In the genomic region with DNA sequence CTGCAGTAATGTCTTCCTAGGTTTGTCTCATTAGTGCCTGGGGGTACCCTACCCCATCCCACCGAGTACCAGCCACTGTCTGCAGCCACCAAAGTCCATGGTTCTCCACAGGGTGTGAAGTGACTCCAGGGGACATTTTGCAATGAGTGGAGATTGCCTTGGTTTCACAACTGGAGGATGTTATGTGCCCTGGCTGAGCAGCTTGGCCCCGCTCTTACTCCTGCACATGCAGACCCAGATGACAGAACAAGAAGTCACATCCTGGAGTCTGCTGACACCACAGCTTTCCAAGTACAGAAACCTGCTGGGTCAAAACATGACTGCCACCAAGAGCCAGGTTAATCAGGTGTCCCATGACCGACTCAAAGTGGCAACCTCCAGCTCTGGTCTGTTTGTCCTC, we compare ENCODE assay signal across 21 mouse cellular contexts. TPM values are rescaled to one million over a fixed set of nuclear protein-coding genes. Genes with fewer than 3 reads are reported as not detected.
DNase-seq lines count a peak whose midpoint lies in the region; ATAC-seq and TF ChIP-seq lines count a peak whose summit lies in the region.
"Had no signal": no experiment of that assay in that cellular context is flagged by ENCODE, and none has a peak within 500 bp of the region (broad histone marks: within the 10 kb centered on the region; RNA-seq: fewer than 3 reads in every experiment).

No protein-coding gene starts in this region.

- no peak overlapping the region for H3K4me2 ChIP-seq in intestine, postnatal 0 days (replicated peaks; ENCODE audit: low read depth)
- no peak overlapping the region for H3K4me2 ChIP-seq in intestine, embryonic 16.5 days (ENCODE audit: low read depth, low read length)
- no peak overlapping the region for H3K4me2 ChIP-seq in liver, postnatal 0 days (ENCODE audit: low read depth, low read length)
- no peak overlapping the region for H3K4me2 ChIP-seq in liver, embryonic 11.5 days
- H3K4me2 ChIP-seq: embryonic facial prominence, embryonic 13.5 days; heart, embryonic 13.5 days; hindbrain, embryonic 15.5 days had no signal

- no peaks in the 10 kb centered on the region for H3K27me3 ChIP-seq in intestine, postnatal 0 days (replicated peaks; ENCODE audit: control insufficient read depth, insufficient read depth, low read length)
- H3K27me3 ChIP-seq in intestine, embryonic 16.5 days (replicated peaks; ENCODE audit: control insufficient read depth, insufficient read depth, low read length): no peaks in the 10 kb centered on the region
- H3K27me3 ChIP-seq in liver, postnatal 0 days (ENCODE audit: insufficient read depth, low read length): no peaks in the 10 kb centered on the region
- no peaks in the 10 kb centered on the region for H3K27me3 ChIP-seq in liver, embryonic 11.5 days (replicated peaks; ENCODE audit: control insufficient read depth, insufficient read depth, low read length)
- H3K27me3 ChIP-seq: CH12.LX; embryonic facial prominence, embryonic 13.5 days; hindbrain, embryonic 15.5 days had no signal

- H3K9ac ChIP-seq in intestine, postnatal 0 days (ENCODE audit: low read depth, low read length): no peak overlapping the region
- H3K9ac ChIP-seq in intestine, embryonic 16.5 days (ENCODE audit: low read depth, low read length): no peak overlapping the region
- no peak overlapping the region for H3K9ac ChIP-seq in liver, postnatal 0 days (replicated peaks)
- H3K9ac ChIP-seq in liver, embryonic 11.5 days (ENCODE audit: low read depth, low read length): no peak overlapping the region
- H3K9ac ChIP-seq: embryonic facial prominence, embryonic 13.5 days; heart, embryonic 13.5 days; hindbrain, embryonic 15.5 days had no signal

- H3K9me3 ChIP-seq in intestine, postnatal 0 days (ENCODE audit: control insufficient read depth): no peaks in the 10 kb centered on the region
- H3K9me3 ChIP-seq in intestine, embryonic 16.5 days (ENCODE audit: control insufficient read depth, low read length): no peaks in the 10 kb centered on the region
- no peaks in the 10 kb centered on the region for H3K9me3 ChIP-seq in liver, postnatal 0 days (ENCODE audit: low read length)
- H3K9me3 ChIP-seq in liver, embryonic 11.5 days (ENCODE audit: control insufficient read depth, low read length): no peaks in the 10 kb centered on the region
- H3K9me3 ChIP-seq: embryonic facial prominence, embryonic 13.5 days; hindbrain, embryonic 15.5 days had no signal

- no peak for DNase-seq in liver, postnatal 0 days
- DNase-seq in liver, embryonic 11.5 days (ENCODE audit: low spot score): no peak
- DNase-seq in lung, adult 18-20 months: no peak
- DNase-seq: adrenal gland, postnatal 25 days; cerebellum, adult 18-20 months; cerebellum, adult 9-11 months; gastrocnemius, adult 2 months; gastrocnemius, postnatal 25 days; heart, adult 11 months; heart, postnatal 36 days had no signal

- no peak overlapping the region for H3K27ac ChIP-seq in intestine, postnatal 0 days (ENCODE audit: low read depth, low read length)
- no peak overlapping the region for H3K27ac ChIP-seq in intestine, embryonic 16.5 days (ENCODE audit: low read length)
- H3K27ac ChIP-seq in liver, postnatal 0 days (ENCODE audit: low read depth): no peak overlapping the region
- no peak overlapping the region for H3K27ac ChIP-seq in liver, embryonic 11.5 days (ENCODE audit: low read depth, low read length)
- H3K27ac ChIP-seq: embryonic facial prominence, embryonic 13.5 days; gastrocnemius, adult 2 months; heart, embryonic 13.5 days; hindbrain, embryonic 15.5 days had no signal

- no peaks in the 10 kb centered on the region for H3K36me3 ChIP-seq in intestine, postnatal 0 days (ENCODE audit: control insufficient read depth, insufficient read depth)
- no peaks in the 10 kb centered on the region for H3K36me3 ChIP-seq in intestine, embryonic 16.5 days (ENCODE audit: control insufficient read depth, insufficient read depth, low read length)
- H3K36me3 ChIP-seq in liver, postnatal 0 days (replicated peaks; ENCODE audit: insufficient read depth, low read length): no peaks in the 10 kb centered on the region
- H3K36me3 ChIP-seq in liver, embryonic 11.5 days (ENCODE audit: control insufficient read depth, insufficient read depth, low read length): no peaks in the 10 kb centered on the region
- H3K36me3 ChIP-seq: embryonic facial prominence, embryonic 13.5 days; heart, embryonic 13.5 days; hindbrain, embryonic 15.5 days had no signal

- WGBS in intestine, postnatal 0 days: 57% methylated on average over 3 of the region's 3 CpGs
- 72% methylated on average over 3 of the region's 3 CpGs for WGBS in intestine, embryonic 16.5 days
- 78% methylated on average over 3 of the region's 3 CpGs for WGBS in liver, postnatal 0 days (ENCODE audit: insufficient replicate concordance)
- 61% methylated on average over 3 of the region's 3 CpGs for WGBS in liver, embryonic 11.5 days

- H3K4me1 ChIP-seq in intestine, postnatal 0 days (replicated peaks; ENCODE audit: control insufficient read depth, insufficient read depth, low read length): no peaks in the 10 kb centered on the region
- H3K4me1 ChIP-seq in intestine, embryonic 16.5 days (ENCODE audit: control insufficient read depth, insufficient read depth, low read length): peaks cover 3% of the 10 kb centered on the region; the same call in 1 of the 2 replicates
- H3K4me1 ChIP-seq in liver, postnatal 0 days (ENCODE audit: insufficient read depth): no peaks in the 10 kb centered on the region
- H3K4me1 ChIP-seq in liver, embryonic 11.5 days (replicated peaks; ENCODE audit: control insufficient read depth, insufficient read depth, low read length): no peaks in the 10 kb centered on the region
- H3K4me1 ChIP-seq: embryonic facial prominence, embryonic 13.5 days; hindbrain, embryonic 15.5 days had no signal

- H3K4me3 ChIP-seq in intestine, postnatal 0 days (ENCODE audit: low read depth, low read length): no peak overlapping the region
- H3K4me3 ChIP-seq in intestine, embryonic 16.5 days (ENCODE audit: low read length): no peak overlapping the region
- no peak overlapping the region for H3K4me3 ChIP-seq in liver, postnatal 0 days (ENCODE audit: low read depth, low read length)
- no peak overlapping the region for H3K4me3 ChIP-seq in liver, embryonic 11.5 days (ENCODE audit: low read depth, low read length)
- H3K4me3 ChIP-seq: embryonic facial prominence, embryonic 13.5 days; gastrocnemius, adult 2 months; heart, embryonic 13.5 days; hindbrain, embryonic 15.5 days had no signal

- ATAC-seq in intestine, postnatal 0 days: peak; percentile 54
- ATAC-seq in intestine, embryonic 16.5 days: no peak
- 0 out of 2 replicates have a peak, but pooled peaks have one; percentile 29 for ATAC-seq in liver, postnatal 0 days
- ATAC-seq in liver, embryonic 11.5 days (replicated peaks; ENCODE audit: low FRiP score): no peak
- ATAC-seq in granulocyte monocyte progenitor cell, adult 5-6 weeks (replicated peaks; ENCODE audit: poor library complexity, severe bottlenecking): peak; percentile 74
- ATAC-seq: activated CD4-positive, CD25-positive, alpha-beta regulatory T cell, adult 4 months; forebrain, embryonic 14.5 days; Patski had no signal

- TF ChIP-seq CTCF in intestine, postnatal 0 days (IDR thresholded peaks at IDR 0.05; ENCODE audit: low read depth): no peak
- no peak for TF ChIP-seq CTCF in liver, postnatal 0 days (IDR thresholded peaks at IDR 0.05; ENCODE audit: low read depth)

- no peak for TF ChIP-seq EP300 in liver, postnatal 0 days (IDR thresholded peaks at IDR 0.05; ENCODE audit: low read depth)

RNA-seq across cellular contexts. Expression of a gene that starts 3.4 kb away (rescaled TPM):
- polyA plus RNA-seq in intestine, postnatal 0 days (2015; fragmentation: Nextera tagmentation; extraction: Ambion mirVana): not detected in 2 replicates
- polyA plus RNA-seq in intestine, embryonic 16.5 days (2015; fragmentation: Nextera tagmentation; extraction: Ambion mirVana): not detected in 2 replicates
- 0.04 and 0.13 TPM in 2 replicates for polyA plus RNA-seq in liver, postnatal 0 days (2015; fragmentation: Nextera tagmentation; extraction: Ambion mirVana)
- polyA plus RNA-seq in liver, embryonic 11.5 days (2014; fragmentation: Nextera tagmentation; extraction: Ambion mirVana): not detected in 2 replicates
- total RNA-seq in granulocyte monocyte progenitor cell, adult 5-6 weeks (2014; fragmentation: Nextera tagmentation): not detected in 2 replicates
- not detected in 2 replicates for total RNA-seq in granulocyte monocyte progenitor cell, adult 5-6 weeks (2017)
- total RNA-seq: CH12.LX; gastrocnemius, adult 2 months; gastrocnemius, postnatal 25 days had no signal
- polyA plus RNA-seq: activated CD4-positive, CD25-positive, alpha-beta regulatory T cell, adult 4 months; forebrain, embryonic 14.5 days; heart, embryonic 13.5 days; hindbrain, embryonic 11.5 days; hindbrain, embryonic 15.5 days had no signal

RNA-seq across cellular contexts. Expression of a gene that starts 17.1 kb away (rescaled TPM):
- 0.17 and 0.51 TPM in 2 replicates for polyA plus RNA-seq in intestine, postnatal 0 days (2015; fragmentation: Nextera tagmentation; extraction: Ambion mirVana)
- polyA plus RNA-seq in intestine, embryonic 16.5 days (2015; fragmentation: Nextera tagmentation; extraction: Ambion mirVana): 0.61 and 1.2 TPM in 2 replicates
- polyA plus RNA-seq in liver, postnatal 0 days (2015; fragmentation: Nextera tagmentation; extraction: Ambion mirVana): 0.09 and 0.11 TPM in 2 replicates
- 0.48 and 0.70 TPM in 2 replicates for polyA plus RNA-seq in liver, embryonic 11.5 days (2014; fragmentation: Nextera tagmentation; extraction: Ambion mirVana)
- total RNA-seq in granulocyte monocyte progenitor cell, adult 5-6 weeks (2014; fragmentation: Nextera tagmentation): not detected in 2 replicates
- total RNA-seq in granulocyte monocyte progenitor cell, adult 5-6 weeks (2017): 0.09 TPM in 1 of 2 replicates, not detected in the other
- total RNA-seq: CH12.LX had no signal
- polyA plus RNA-seq: activated CD4-positive, CD25-positive, alpha-beta regulatory T cell, adult 4 months; heart, embryonic 13.5 days had no signal

RNA-seq across cellular contexts. Expression of a gene that starts 20.0 kb away (rescaled TPM):
- polyA plus RNA-seq in intestine, postnatal 0 days (2015; fragmentation: Nextera tagmentation; extraction: Ambion mirVana): 28.3 and 29.2 TPM in 2 replicates
- polyA plus RNA-seq in intestine, embryonic 16.5 days (2015; fragmentation: Nextera tagmentation; extraction: Ambion mirVana): 27.0 and 29.8 TPM in 2 replicates
- 42.6 and 48.1 TPM in 2 replicates for polyA plus RNA-seq in liver, postnatal 0 days (2015; fragmentation: Nextera tagmentation; extraction: Ambion mirVana)
- polyA plus RNA-seq in liver, embryonic 11.5 days (2014; fragmentation: Nextera tagmentation; extraction: Ambion mirVana): 14.2 and 16.0 TPM in 2 replicates
- 162 and 191 TPM in 2 replicates for total RNA-seq in granulocyte monocyte progenitor cell, adult 5-6 weeks (2014; fragmentation: Nextera tagmentation)
- 205 and 220 TPM in 2 replicates for total RNA-seq in granulocyte monocyte progenitor cell, adult 5-6 weeks (2017)
- polyA plus RNA-seq: Patski had no signal

RNA-seq across cellular contexts. Expression of a gene that starts 25.4 kb away (rescaled TPM):
- polyA plus RNA-seq in intestine, postnatal 0 days (2015; fragmentation: Nextera tagmentation; extraction: Ambion mirVana): 16.1 and 17.4 TPM in 2 replicates
- polyA plus RNA-seq in intestine, embryonic 16.5 days (2015; fragmentation: Nextera tagmentation; extraction: Ambion mirVana): 4.2 TPM in 2 replicates
- 9.5 TPM in 2 replicates for polyA plus RNA-seq in liver, postnatal 0 days (2015; fragmentation: Nextera tagmentation; extraction: Ambion mirVana)
- 1.7 TPM in 2 replicates for polyA plus RNA-seq in liver, embryonic 11.5 days (2014; fragmentation: Nextera tagmentation; extraction: Ambion mirVana)
- 5.9 and 8.4 TPM in 2 replicates for total RNA-seq in granulocyte monocyte progenitor cell, adult 5-6 weeks (2014; fragmentation: Nextera tagmentation)
- 8.4 and 14.1 TPM in 2 replicates for total RNA-seq in granulocyte monocyte progenitor cell, adult 5-6 weeks (2017)

RNA-seq across cellular contexts. Expression of a gene that starts 31.3 kb away (rescaled TPM):
- 32.3 and 34.5 TPM in 2 replicates for polyA plus RNA-seq in intestine, postnatal 0 days (2015; fragmentation: Nextera tagmentation; extraction: Ambion mirVana)
- polyA plus RNA-seq in intestine, embryonic 16.5 days (2015; fragmentation: Nextera tagmentation; extraction: Ambion mirVana): 16.9 and 20.1 TPM in 2 replicates
- polyA plus RNA-seq in liver, postnatal 0 days (2015; fragmentation: Nextera tagmentation; extraction: Ambion mirVana): 19.3 and 22.0 TPM in 2 replicates
- 12.0 and 14.5 TPM in 2 replicates for polyA plus RNA-seq in liver, embryonic 11.5 days (2014; fragmentation: Nextera tagmentation; extraction: Ambion mirVana)
- total RNA-seq in granulocyte monocyte progenitor cell, adult 5-6 weeks (2014; fragmentation: Nextera tagmentation): 4.1 and 6.4 TPM in 2 replicates
- total RNA-seq in granulocyte monocyte progenitor cell, adult 5-6 weeks (2017): 0.73 and 4.0 TPM in 2 replicates

Comparison
In these comparisons a context has a peak if more than half of its experiments do, and no peak if none do; other contexts are left out.
1. ATAC-seq: peak in intestine, postnatal 0 days (single experiment), liver, postnatal 0 days (single experiment) and granulocyte monocyte progenitor cell, adult 5-6 weeks (single experiment); none in intestine, embryonic 16.5 days (single experiment) and liver, embryonic 11.5 days (single experiment).